Mouse (Mus musculus) lung, postnatal 0 days (tissue): ENCODE results near the gene Nme8. TPM values are rescaled to one million over a fixed set of nuclear protein-coding genes. Genes with fewer than 3 reads are reported as not detected.

Source experiments
- ATAC-seq: fragments of 200-750 bp; cut with Nextera tagmentation; 2 replicates; pipeline ENCODE4 v1.8.0; 2017; ENCODE audit warnings: moderate library complexity
- DNase-seq: peaks from one replicate; pipeline ENCODE4 v3.0.0-alpha.2; 2016; ENCODE audit warnings: low spot score
- H3K27ac ChIP-seq: fragments of 300-500 bp; sonication (generic); 2 replicates; pipeline ENCODE4 v1.5.1; 2014; ENCODE audit warnings: antibody characterized with exemption, mild to moderate bottlenecking, low read length, mixed read lengths
- H3K27me3 ChIP-seq: fragments of 300-500 bp; sonication (generic); replicated peaks from 2 replicates; pipeline ENCODE4 v1.6.1; 2014; ENCODE audit warnings: low read length, mixed read lengths; ENCODE audit not compliant: insufficient read depth
- H3K36me3 ChIP-seq: fragments of 300-500 bp; sonication (generic); 2 replicates; pipeline ENCODE4 v1.6.1; 2014; ENCODE audit warnings: low read length, mixed read lengths; ENCODE audit not compliant: insufficient read depth
- H3K4me1 ChIP-seq: fragments of 300-500 bp; sonication (generic); 2 replicates; pipeline ENCODE4 v1.6.1; 2014; ENCODE audit warnings: antibody characterized with exemption, low read depth, low read length, mixed read lengths; ENCODE audit not compliant: insufficient read depth
- H3K4me2 ChIP-seq: fragments of 300-500 bp; sonication (generic); replicated peaks from 2 replicates; pipeline ENCODE4 v1.6.1; 2014; ENCODE audit warnings: low read depth, mild to moderate bottlenecking, low read length, moderate library complexity, mixed read lengths
- H3K4me3 ChIP-seq: fragments of 300-500 bp; sonication (generic); 2 replicates; pipeline ENCODE4 v1.5.1; 2014; ENCODE audit warnings: low read depth, low read length
- H3K9ac ChIP-seq: fragments of 300-500 bp; sonication (generic); replicated peaks from 2 replicates; pipeline ENCODE4 v1.6.1; 2014; ENCODE audit warnings: low read depth, mild to moderate bottlenecking
- H3K9me3 ChIP-seq: fragments of 300-500 bp; sonication (generic); 2 replicates; pipeline ENCODE4 v1.6.1; 2016; ENCODE audit warnings: low read length, mixed read lengths
- CTCF ChIP-seq: IDR thresholded peaks from 2 replicates; pipeline ENCODE4 v1.5.1; 2016; ENCODE audit warnings: antibody characterized with exemption, mild to moderate bottlenecking
- EP300 ChIP-seq: IDR thresholded peaks from 2 replicates; pipeline ENCODE4 v1.6.1; 2016; ENCODE audit warnings: antibody characterized with exemption, mild to moderate bottlenecking, control low read depth
- WGBS: fragments of 180-500 bp; shearing (Covaris S2); extraction: QIAGEN DNeasy Blood & Tissue Kit; methylation state at CpG from one replicate; pipeline ENCODE4 v1.1.7; 2014; 5-methylcytosine and 5-hydroxymethylcytosine counted together
- polyA plus RNA-seq: library from polyadenylated mRNA; unstranded; fragments of >200 nt; fragmentation: Nextera tagmentation; extraction: Ambion mirVana; gene quantifications from 2 replicates; pipeline ENCODE4 v1.2.1, GENCODE M21; 2015

Gene Nme8
- polyA plus RNA-seq, 1 experiment from 2014 or later: 0.11 TPM

GRCm38 (mm10) chr13:19618841-19619215 is 78.8 kb downstream of the Nme8 start:
- ATAC-seq (0 out of 2 replicates have a peak, but pooled peaks have one; percentile 9), DNase-seq (peak; percentile 18)
- TF ChIP-seq EP300: no peak
- TF ChIP-seq CTCF: no peak
- Histone ChIP-seq H3K9ac (peak overlapping the region; percentile 65), H3K36me3 (no peaks in the 10 kb centered on the region), H3K4me1 (peaks cover 5% of the 10 kb centered on the region; the same call in 1 of the 2 replicates), H3K4me3 (peak overlapping the region; percentile 62), H3K27me3 (0 out of 2 replicates have a peak, but pooled peaks cover 5% of the 10 kb centered on the region), H3K9me3 (no peaks in the 10 kb centered on the region), H3K4me2 (peak overlapping the region; percentile 92), H3K27ac (peak overlapping the region; percentile 43; the same call in 1 of the 2 replicates)
- WGBS: 10% methylated on average over 5 of the region's 5 CpGs

DNA sequence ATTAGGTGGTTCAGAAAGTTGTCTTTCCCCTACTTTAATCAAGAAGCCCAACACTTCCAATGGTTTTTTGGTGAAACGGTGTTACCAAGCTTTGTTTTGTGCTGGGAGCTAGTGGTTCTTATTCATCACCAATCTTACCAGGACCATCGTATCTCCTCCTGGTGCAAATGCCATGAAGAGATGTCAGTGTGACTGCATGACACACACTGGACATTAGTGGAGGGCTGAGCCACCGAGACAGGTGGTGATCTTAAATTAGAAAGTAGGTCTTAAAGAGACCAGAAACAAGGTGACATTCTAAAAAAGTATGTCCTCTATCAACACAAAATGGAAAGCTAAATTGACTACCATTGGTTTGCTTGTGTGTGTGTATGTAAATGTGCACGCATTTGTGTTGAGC is 79.5 kb downstream of the Nme8 start:
- TF ChIP-seq EP300 (no peak), CTCF (no peak)

GRCm38 (mm10) chr13:19614311-19614710 is 83.3 kb downstream of the Nme8 start:
- H3K9me3 ChIP-seq: no peaks in the 10 kb centered on the region
- DNase-seq (no peak), ATAC-seq (no peak)
- H3K27ac ChIP-seq: no peak overlapping the region
- 0 out of 2 replicates have a peak, but pooled peaks cover 2% of the 10 kb centered on the region for H3K4me1 ChIP-seq
- H3K27me3 ChIP-seq: no peaks in the 10 kb centered on the region
- no peak overlapping the region for H3K4me3 ChIP-seq
- no peaks in the 10 kb centered on the region for H3K36me3 ChIP-seq
- no peak overlapping the region for H3K9ac ChIP-seq
- TF ChIP-seq CTCF (no peak), EP300 (no peak)
- 84% methylated on average over 1 of the region's 1 CpGs for WGBS
- H3K4me2 ChIP-seq: no peak overlapping the region

More for the DNA sequence above, 79.5 kb downstream of the Nme8 start:
- Histone ChIP-seq H3K4me1 (0 out of 2 replicates have a peak, but pooled peaks cover 2% of the 10 kb centered on the region), H3K9ac (no peak overlapping the region), H3K9me3 (no peaks in the 10 kb centered on the region), H3K4me3 (no peak overlapping the region), H3K36me3 (no peaks in the 10 kb centered on the region), H3K4me2 (no peak overlapping the region), H3K27ac (no peak overlapping the region), H3K27me3 (0 out of 2 replicates have a peak, but pooled peaks cover 1% of the 10 kb centered on the region)
- WGBS: 92% methylated on average over 4 of the region's 4 CpGs
- no peak for DNase-seq
- ATAC-seq: no peak

DNA sequence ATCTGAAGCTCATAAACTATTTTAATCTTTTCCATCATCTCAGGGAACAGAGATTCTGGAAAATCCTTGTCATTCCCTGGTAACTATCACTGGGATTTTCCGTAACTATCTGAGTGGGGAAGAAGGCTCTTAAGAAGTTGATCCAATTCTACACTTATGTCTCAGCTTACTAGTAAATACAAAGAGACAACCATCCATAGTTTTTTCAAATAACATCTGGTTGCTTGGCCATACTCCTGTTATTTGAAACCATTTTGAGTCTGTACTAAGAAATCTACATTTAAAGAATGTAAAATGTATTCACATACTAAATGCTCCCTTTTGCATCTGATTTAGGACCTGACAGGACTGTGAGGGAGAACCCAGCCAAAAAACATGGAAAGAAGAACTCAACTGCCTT is 84.2 kb downstream of the Nme8 start:
- DNase-seq: no peak
- Histone ChIP-seq H3K4me1 (no peaks in the 10 kb centered on the region), H3K9me3 (no peaks in the 10 kb centered on the region), H3K27ac (no peak overlapping the region), H3K4me3 (no peak overlapping the region), H3K9ac (no peak overlapping the region), H3K4me2 (no peak overlapping the region), H3K27me3 (no peaks in the 10 kb centered on the region), H3K36me3 (no peaks in the 10 kb centered on the region)
- ATAC-seq: no peak
- TF ChIP-seq CTCF: no peak
- TF ChIP-seq EP300: no peak
- WGBS: 85% methylated on average over 1 of the region's 1 CpGs

DNA sequence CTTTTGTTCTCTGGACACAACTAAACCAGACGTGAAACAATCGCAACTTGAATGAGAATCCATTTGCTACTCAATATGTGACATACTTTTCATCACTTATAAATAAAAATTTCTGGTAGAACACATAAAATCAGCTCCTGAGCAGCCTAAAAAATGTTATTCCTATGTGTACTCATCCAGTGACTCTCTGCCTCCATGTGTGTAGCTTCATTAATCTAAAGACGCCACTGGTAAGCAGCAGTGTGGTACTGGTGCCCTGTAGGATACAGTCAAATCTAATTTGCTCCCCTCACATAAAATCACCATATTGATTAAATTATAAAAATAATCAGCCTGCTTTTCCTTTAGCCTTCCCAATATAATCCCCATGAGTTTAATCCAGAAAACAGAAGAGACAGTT is 84.6 kb downstream of the Nme8 start:
- H3K27ac ChIP-seq: no peak overlapping the region
- TF ChIP-seq EP300 (no peak), CTCF (no peak)
- H3K4me1 ChIP-seq: no peaks in the 10 kb centered on the region
- ATAC-seq: no peak
- no peaks in the 10 kb centered on the region for H3K36me3 ChIP-seq
- no peak for DNase-seq
- no peak overlapping the region for H3K4me2 ChIP-seq
- 82% methylated on average over 3 of the region's 3 CpGs for WGBS
- H3K27me3 ChIP-seq: no peaks in the 10 kb centered on the region
- H3K4me3 ChIP-seq: no peak overlapping the region
- H3K9ac ChIP-seq: no peak overlapping the region
- H3K9me3 ChIP-seq: no peaks in the 10 kb centered on the region

DNA sequence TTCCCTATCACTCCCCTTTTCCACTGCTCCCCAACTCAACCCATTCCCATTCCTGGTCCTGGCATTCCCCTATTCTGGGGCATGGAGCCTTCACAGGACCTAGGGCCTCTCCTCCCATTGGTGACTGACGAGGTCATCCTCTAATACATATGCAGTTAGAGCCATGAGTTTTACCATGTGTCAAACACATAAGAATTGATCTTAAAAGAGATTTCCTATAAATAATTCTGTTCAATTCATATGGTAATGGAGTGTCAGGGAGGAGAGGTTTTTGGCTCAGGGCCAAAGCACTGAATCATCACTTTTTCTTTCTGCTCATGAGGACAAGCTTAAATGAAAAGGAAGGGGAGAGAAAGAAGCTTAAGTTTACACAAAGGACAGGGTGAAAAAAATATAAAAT is 85.2 kb downstream of the Nme8 start:
- H3K4me3 ChIP-seq: no peak overlapping the region
- H3K4me1 ChIP-seq: no peaks in the 10 kb centered on the region
- H3K4me2 ChIP-seq: no peak overlapping the region
- no peak for ATAC-seq
- H3K36me3 ChIP-seq: no peaks in the 10 kb centered on the region
- H3K27me3 ChIP-seq: no peaks in the 10 kb centered on the region
- TF ChIP-seq CTCF: no peak
- no peak for TF ChIP-seq EP300
- 78% methylated on average over 1 of the region's 1 CpGs for WGBS
- H3K9me3 ChIP-seq: no peaks in the 10 kb centered on the region
- no peak overlapping the region for H3K27ac ChIP-seq
- DNase-seq: no peak
- no peak overlapping the region for H3K9ac ChIP-seq

- DNase-seq: no peak
- Histone ChIP-seq H3K27ac (no peak overlapping the region), H3K4me1 (no peaks in the 10 kb centered on the region), H3K4me2 (no peak overlapping the region), H3K9me3 (no peaks in the 10 kb centered on the region), H3K36me3 (no peaks in the 10 kb centered on the region), H3K4me3 (no peak overlapping the region), H3K27me3 (no peaks in the 10 kb centered on the region), H3K9ac (no peak overlapping the region)
- TF ChIP-seq CTCF: no peak
- TF ChIP-seq EP300: no peak
- ATAC-seq: no peak
Observed at GRCm38 (mm10) chr13:19608120-19608519, 89.5 kb downstream of the Nme8 start.
